Mouse (Mus musculus) CH12.LX (cell line): ENCODE measurements around the gene Rab2b.

Experiments used
- EP300 ChIP-seq: IDR thresholded peaks from 2 replicates; pipeline ENCODE4 v1.6.1; 2011; ENCODE audit warnings: low read length, improper control_type of control experiment
- NRF1 ChIP-seq: IDR thresholded peaks from 2 replicates; pipeline ENCODE4 v1.6.1; 2014; ENCODE audit warnings: low read depth, mild to moderate bottlenecking, inconsistent platforms, low read length, improper control_type of control experiment, moderate library complexity

DNA sequence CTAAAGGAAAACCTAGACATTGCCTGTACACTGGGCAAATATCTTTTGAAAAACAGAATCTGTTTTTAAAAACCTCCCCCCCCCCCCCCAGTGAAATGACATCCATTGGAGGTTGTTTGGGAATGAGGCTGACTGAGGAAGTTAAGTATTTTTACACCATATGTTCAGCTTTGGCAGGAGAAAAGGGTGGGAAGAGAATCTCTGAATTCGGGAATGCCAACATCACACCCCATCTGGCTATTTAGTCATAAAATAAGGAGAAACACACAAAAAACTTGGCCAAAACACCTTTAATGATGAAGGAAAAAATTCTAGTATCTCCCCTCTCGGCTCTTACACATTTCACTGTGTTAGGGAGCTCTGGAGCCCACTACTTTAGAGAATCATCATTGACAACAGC, 31.6 kb upstream of the Rab2b start:
- TF ChIP-seq EP300 (no peak), NRF1 (no peak)
